ENCODE assay signal across 8 mouse cellular contexts in genomic region chr11:101119761-101120544, GRCm38 (mm10). TPM values are rescaled to one million over a fixed set of nuclear protein-coding genes. Genes with fewer than 3 reads are reported as not detected.
DNase-seq lines count a peak whose midpoint lies in the region; ATAC-seq and TF ChIP-seq lines count a peak whose summit lies in the region.

Gene Retreg3 (minus strand): TSS chr11:101119893.
Gene Tubg1 (plus strand): TSS chr11:101119938.

- H3K4me3 ChIP-seq in G1E (ENCODE audit: low read depth, low read length), result peak within 1 kb of the TSS; percentile 92
- peak within 1 kb of the TSS; percentile 91 for H3K4me3 ChIP-seq in forebrain, embryonic 16.5 days (replicated peaks; ENCODE audit: low read length)
- peak within 1 kb of the TSS; percentile 84 for H3K4me3 ChIP-seq in layer of hippocampus, adult 2 months
- peak within 1 kb of the TSS; percentile 91 for H3K4me3 ChIP-seq in lung, embryonic 14.5 days (ENCODE audit: low read depth, low read length)
- H3K4me3 ChIP-seq in olfactory bulb, adult 2 months (ENCODE audit: insufficient read depth, low read depth, low read length), result peak within 1 kb of the TSS; percentile 76
- H3K4me3 ChIP-seq in thymus, adult 2 months (ENCODE audit: control insufficient read depth, insufficient read depth, low read length), result peak within 1 kb of the TSS; percentile 68

- H3K4me1 ChIP-seq in G1E (ENCODE audit: insufficient read depth, low read depth, low read length), result peaks cover 53% of the 10 kb centered on the region
- peaks cover 39% of the 10 kb centered on the region for H3K4me1 ChIP-seq in forebrain, embryonic 16.5 days (replicated peaks; ENCODE audit: control insufficient read depth, insufficient read depth, low read length)
- peaks cover 16% of the 10 kb centered on the region for H3K4me1 ChIP-seq in lung, embryonic 14.5 days (ENCODE audit: insufficient read depth)
- H3K4me1 ChIP-seq in olfactory bulb, adult 2 months (ENCODE audit: control insufficient read depth, insufficient read depth, low read length), result peaks cover 18% of the 10 kb centered on the region
- H3K4me1 ChIP-seq in thymus, adult 2 months (replicated peaks; ENCODE audit: control insufficient read depth, insufficient read depth, low read length), result peaks cover 12% of the 10 kb centered on the region

- DNase-seq in G1E (ENCODE audit: low spot score), result peak; percentile 94
- peak; percentile 97 to 100 for DNase-seq in cerebellum, adult 18-20 months
- peak; percentile 99 for DNase-seq in heart, postnatal 36 days
- DNase-seq in layer of hippocampus, adult 2 months (ENCODE audit: low spot score in 2 of 2), result peak; percentile 99 to 100
- peak; percentile 100 for DNase-seq in lung, embryonic 14.5 days
- peak; percentile 99 for DNase-seq in thymus, adult 2 months

- H3K9ac ChIP-seq in forebrain, embryonic 16.5 days (replicated peaks; ENCODE audit: low read depth, low read length), result peak within 1 kb of the TSS; percentile 97
- H3K9ac ChIP-seq in lung, embryonic 14.5 days, result peak within 1 kb of the TSS; percentile 85

- peak; percentile 90 for ATAC-seq in G1E (ENCODE audit: extremely low read depth, insufficient number of reproducible peaks, low FRiP score, poor library complexity, severe bottlenecking)
- ATAC-seq in forebrain, embryonic 16.5 days, result peak; percentile 98
- ATAC-seq in lung, embryonic 14.5 days (ENCODE audit: insufficient read depth), result peak; percentile 96

- no peak for TF ChIP-seq CTCF in G1E (IDR thresholded peaks at IDR 0.05; ENCODE audit: low read depth, low read length)
- TF ChIP-seq CTCF in layer of hippocampus, adult 2 months (conservative IDR thresholded peaks at IDR 0.05), result 0 out of 2 replicates have a peak, but pooled peaks have one; percentile 7
- TF ChIP-seq CTCF in lung, embryonic 14.5 days (IDR thresholded peaks at IDR 0.05; ENCODE audit: low read depth), result no peak
- no peak for TF ChIP-seq CTCF in olfactory bulb, adult 2 months (IDR thresholded peaks at IDR 0.05; ENCODE audit: insufficient read depth, low read depth, low read length)
- TF ChIP-seq CTCF in thymus, adult 2 months (IDR thresholded peaks at IDR 0.05; ENCODE audit: borderline replicate concordance, control insufficient read depth, extremely low read depth, insufficient read depth, low read length, poor library complexity), result peak; percentile 73

- peaks cover 6% of the 10 kb centered on the region; the same call in 1 of the 2 replicates for H3K27me3 ChIP-seq in G1E (ENCODE audit: insufficient read depth, low read length)
- no peaks in the 10 kb centered on the region for H3K27me3 ChIP-seq in forebrain, embryonic 16.5 days (replicated peaks; ENCODE audit: control insufficient read depth, insufficient read depth, low read length)
- H3K27me3 ChIP-seq in lung, embryonic 14.5 days (ENCODE audit: insufficient read depth, low read length), result no peaks in the 10 kb centered on the region
- H3K27me3 ChIP-seq in thymus, adult 2 months (ENCODE audit: control insufficient read depth, insufficient read depth, low read length), result no peaks in the 10 kb centered on the region

- under 1% methylated on average over 61 of the region's 61 CpGs for WGBS in forebrain, embryonic 16.5 days
- WGBS in lung, embryonic 14.5 days, result under 1% methylated on average over 61 of the region's 61 CpGs
- under 1% methylated on average over 61 of the region's 61 CpGs for WGBS in olfactory bulb, adult 2 months
- under 1% methylated on average over 61 of the region's 61 CpGs for WGBS in thymus, adult 2 months

- H3K36me3 ChIP-seq in G1E (replicated peaks), result peaks cover 58% of the 10 kb centered on the region
- peaks cover 6% of the 10 kb centered on the region; the same call in 1 of the 2 replicates for H3K36me3 ChIP-seq in forebrain, embryonic 16.5 days (ENCODE audit: control insufficient read depth, insufficient read depth)
- peaks cover 31% of the 10 kb centered on the region for H3K36me3 ChIP-seq in lung, embryonic 14.5 days (ENCODE audit: insufficient read depth)
- no peaks in the 10 kb centered on the region; the same call in 1 of the 2 replicates for H3K36me3 ChIP-seq in thymus, adult 2 months (ENCODE audit: control insufficient read depth, insufficient read depth, low read length)

- H3K27ac ChIP-seq in forebrain, embryonic 16.5 days (ENCODE audit: low read length), result peak within 1 kb of the TSS; percentile 92
- peak within 1 kb of the TSS; percentile 98 for H3K27ac ChIP-seq in layer of hippocampus, adult 2 months
- peak within 1 kb of the TSS; percentile 92 for H3K27ac ChIP-seq in lung, embryonic 14.5 days (ENCODE audit: low read depth)
- H3K27ac ChIP-seq in olfactory bulb, adult 2 months (ENCODE audit: insufficient read depth, low read depth, low read length), result peak within 1 kb of the TSS; percentile 68
- peak within 1 kb of the TSS; percentile 17; the same call in 1 of the 2 replicates for H3K27ac ChIP-seq in thymus, adult 2 months (ENCODE audit: control insufficient read depth, insufficient read depth, low read length)

- H3K4me2 ChIP-seq in forebrain, embryonic 16.5 days (ENCODE audit: low read length), result peak within 1 kb of the TSS; percentile 99
- H3K4me2 ChIP-seq in lung, embryonic 14.5 days, result peak within 1 kb of the TSS; percentile 96

- no peaks in the 10 kb centered on the region for H3K9me3 ChIP-seq in G1E (replicated peaks)
- H3K9me3 ChIP-seq in forebrain, embryonic 16.5 days (ENCODE audit: control insufficient read depth, low read length), result no peaks in the 10 kb centered on the region
- H3K9me3 ChIP-seq in lung, embryonic 14.5 days (ENCODE audit: low read depth, low read length), result no peaks in the 10 kb centered on the region

- intact Hi-C loops in heart, postnatal 36 days (cut with DNase I), result loop anchor here (1.0 to 2.0 kb wide), 2 partner anchors 23 to 50 kb away; partner anchors contain the start of gene Cntnap1

- peak; percentile 96 for TF ChIP-seq POLR2A in olfactory bulb, adult 2 months (IDR thresholded peaks at IDR 0.05; ENCODE audit: insufficient read depth, low read depth, low read length)
- TF ChIP-seq POLR2A in thymus, adult 2 months (IDR thresholded peaks at IDR 0.05; ENCODE audit: control insufficient read depth, extremely low read depth, insufficient read depth, low read length, poor library complexity), result peak; percentile 94

RNA-seq across cellular contexts. Expression of gene Retreg3, which starts in this region (rescaled TPM):
- total RNA-seq in G1E (2014; fragmentation: Nextera tagmentation), result 12.0 and 13.4 TPM in 2 replicates
- total RNA-seq in G1E (2017), result 43.2 and 44.0 TPM in 2 replicates
- 7.7 and 9.4 TPM in 2 replicates for polyA plus RNA-seq in G1E (2012)
- polyA plus RNA-seq in forebrain, embryonic 16.5 days (2015; fragmentation: Nextera tagmentation; extraction: Ambion mirVana), result 24.5 and 25.2 TPM in 2 replicates
- 10 to 100 TPM; 34.2 to 36.3 TPM for total RNA-seq in heart, postnatal 36 days (2021)
- 10 to 100 TPM; 55.0 to 56.6 TPM for total RNA-seq in layer of hippocampus, adult 2 months (2021)
- 9.3 and 9.4 TPM in 2 replicates for polyA plus RNA-seq in lung, embryonic 14.5 days (2014; fragmentation: Nextera tagmentation; extraction: Ambion mirVana)
- polyA plus RNA-seq in olfactory bulb, adult 2 months (2012; ENCODE audit: insufficient read depth, insufficient read length, low replicate concordance, missing spikeins), result not detected in 2 replicates
- 118 and 130 TPM in 2 replicates for polyA plus RNA-seq in thymus, adult 2 months (2012; rRNA removed)

RNA-seq across cellular contexts. Expression of gene Tubg1, which starts in this region (rescaled TPM):
- 39.8 and 42.0 TPM in 2 replicates for total RNA-seq in G1E (2014; fragmentation: Nextera tagmentation)
- total RNA-seq in G1E (2017), result 46.0 and 47.5 TPM in 2 replicates
- 96.1 and 120 TPM in 2 replicates for polyA plus RNA-seq in G1E (2012)
- polyA plus RNA-seq in forebrain, embryonic 16.5 days (2015; fragmentation: Nextera tagmentation; extraction: Ambion mirVana), result 90.7 and 93.0 TPM in 2 replicates
- total RNA-seq in heart, postnatal 36 days (2021), result 10 to 100 TPM; 23.2 to 24.1 TPM
- total RNA-seq in layer of hippocampus, adult 2 months (2021), result 10 to 100 TPM; 41.7 to 42.6 TPM
- 89.8 and 96.0 TPM in 2 replicates for polyA plus RNA-seq in lung, embryonic 14.5 days (2014; fragmentation: Nextera tagmentation; extraction: Ambion mirVana)
- polyA plus RNA-seq in olfactory bulb, adult 2 months (2012; ENCODE audit: insufficient read depth, insufficient read length, low replicate concordance, missing spikeins), result not detected in 2 replicates
- polyA plus RNA-seq in thymus, adult 2 months (2012; rRNA removed), result 50.3 and 67.4 TPM in 2 replicates

Comparison
In these comparisons a context has a peak if more than half of its experiments do, and no peak if none do; other contexts are left out.
1. Peak in every context shown above with its lines: DNase-seq, ATAC-seq, H3K4me3 ChIP-seq and H3K27ac ChIP-seq.
2. RNA of gene Tubg1 (polyA plus RNA-seq): 96.1 to 120 TPM in G1E, 89.8 to 96.0 TPM in lung, embryonic 14.5 days, 90.7 to 93.0 TPM in forebrain, embryonic 16.5 days and 50.3 to 67.4 TPM in thymus, adult 2 months; not detected in olfactory bulb, adult 2 months; every median in the first group is over 10 times any median in the second.
3. CTCF ChIP-seq: peak in layer of hippocampus, adult 2 months (single experiment) and thymus, adult 2 months (single experiment); none in G1E (single experiment), lung, embryonic 14.5 days (single experiment) and olfactory bulb, adult 2 months (single experiment).
4. H3K27ac ChIP-seq: peak in every context shown above with its lines; median percentile 98 in layer of hippocampus, adult 2 months; 92 in forebrain, embryonic 16.5 days; 92 in lung, embryonic 14.5 days; 68 in olfactory bulb, adult 2 months; 17 in thymus, adult 2 months.